Mouse (Mus musculus) heart, embryonic 10.5 days (tissue): ENCODE measurements around the gene Slc35g3. TPM values are rescaled to one million over a fixed set of nuclear protein-coding genes. Genes with fewer than 3 reads are reported as not detected.
A peak's percentile ranks its signal among the peaks of the same experiment; 100 is the strongest.

ENCODE experiments used
- DNase-seq: peaks from one replicate; pipeline ENCODE4 v3.0.0-alpha.2; 2017; ENCODE audit warnings: low spot score
- H3K27ac ChIP-seq: fragments of 300-500 bp; sonication (generic); 2 replicates; pipeline ENCODE4 v1.5.1; 2016; ENCODE audit warnings: mild to moderate bottlenecking
- H3K27me3 ChIP-seq: fragments of 300-500 bp; sonication (generic); 2 replicates; pipeline ENCODE4 v1.6.1; 2016; ENCODE audit warnings: mild to moderate bottlenecking; ENCODE audit not compliant: poor library complexity, insufficient read depth, severe bottlenecking
- H3K36me3 ChIP-seq: fragments of 300-500 bp; sonication (generic); 2 replicates; pipeline ENCODE4 v1.6.1; 2016; ENCODE audit warnings: mild to moderate bottlenecking, moderate library complexity
- H3K4me1 ChIP-seq: fragments of 300-500 bp; sonication (generic); 2 replicates; pipeline ENCODE4 v1.6.1; 2016; ENCODE audit warnings: mild to moderate bottlenecking
- H3K4me3 ChIP-seq: fragments of 300-500 bp; sonication (generic); 2 replicates; pipeline ENCODE4 v1.5.1; 2016; ENCODE audit warnings: mild to moderate bottlenecking, moderate library complexity
- H3K9me3 ChIP-seq: fragments of 300-500 bp; sonication (generic); 2 replicates; pipeline ENCODE4 v1.6.1; 2016; ENCODE audit warnings: mild to moderate bottlenecking, moderate library complexity
- WGBS: fragments of 180-500 bp; shearing (Covaris S2); methylation state at CpG from one replicate; pipeline ENCODE4 v1.1.7; 2016; 5-methylcytosine and 5-hydroxymethylcytosine counted together
- polyA plus RNA-seq: library from polyadenylated mRNA; unstranded; fragments of >200 nt; fragmentation: Nextera tagmentation; extraction: Ambion mirVana; gene quantifications from 2 replicates; pipeline ENCODE4 v1.2.1, GENCODE M21; 2016

The Slc35g3 gene
- polyA plus RNA-seq: 0.16 TPM in 1 of 2 replicates, not detected in the other

GRCm38 (mm10) chr11:69761868-69762267, at the start of gene Slc35g3:
TSS of gene Slc35g3 (minus strand) at chr11:69761968.
- Histone ChIP-seq H3K27ac (peak within 1 kb of the TSS; percentile 97; the same call in 1 of the 2 replicates), H3K36me3 (no peaks in the 10 kb centered on the region), H3K4me1 (peaks cover 43% of the 10 kb centered on the region), H3K4me3 (no peak within 1 kb of the TSS), H3K27me3 (no peaks in the 10 kb centered on the region), H3K9me3 (no peaks in the 10 kb centered on the region)
- DNase-seq: peak; percentile 39
- WGBS: 68% methylated on average over 1 of the region's 1 CpGs

GRCm38 (mm10) chr11:69810280-69810679, 48.5 kb upstream of the Slc35g3 start:
- H3K9me3 ChIP-seq: 0 out of 2 replicates have a peak, but pooled peaks cover 3% of the 10 kb centered on the region
- H3K4me3 ChIP-seq: no peak overlapping the region
- peaks cover 41% of the 10 kb centered on the region for H3K27me3 ChIP-seq
- no peak for DNase-seq
- no peak overlapping the region for H3K27ac ChIP-seq
- H3K36me3 ChIP-seq: no peaks in the 10 kb centered on the region
- peaks cover 3% of the 10 kb centered on the region; the same call in 1 of the 2 replicates for H3K4me1 ChIP-seq

- Histone ChIP-seq H3K27me3 (peaks cover 57% of the 10 kb centered on the region), H3K36me3 (no peaks in the 10 kb centered on the region), H3K9me3 (0 out of 2 replicates have a peak, but pooled peaks cover 3% of the 10 kb centered on the region), H3K4me3 (no peak overlapping the region), H3K4me1 (peaks cover 29% of the 10 kb centered on the region), H3K27ac (no peak overlapping the region)
- WGBS: 77% methylated on average over 2 of the region's 2 CpGs
- DNase-seq: no peak
Observed at GRCm38 (mm10) chr11:69807641-69808040, 45.9 kb upstream of the Slc35g3 start.

- peaks cover 70% of the 10 kb centered on the region for H3K27me3 ChIP-seq
- 69% methylated on average over 4 of the region's 4 CpGs for WGBS
Observed at GRCm38 (mm10) chr11:69806378-69806777, 44.6 kb upstream of the Slc35g3 start.

GRCm38 (mm10) chr11:69804972-69805909, 43.5 kb upstream of the Slc35g3 start, which contains the start of gene Tmem102:
TSS of gene Tmem102 (minus strand) at chr11:69805624.
- Histone ChIP-seq H3K4me1 (peaks cover 53% of the 10 kb centered on the region), H3K4me3 (peak within 1 kb of the TSS; percentile 71), H3K36me3 (no peaks in the 10 kb centered on the region), H3K9me3 (0 out of 2 replicates have a peak, but pooled peaks cover 3% of the 10 kb centered on the region), H3K27ac (no peak within 1 kb of the TSS; the same call in 1 of the 2 replicates), H3K27me3 (peaks cover 72% of the 10 kb centered on the region)
- WGBS: 8% methylated on average over 29 of the region's 29 CpGs
- DNase-seq: no peak

More at GRCm38 (mm10) chr11:69806378-69806777, 44.6 kb upstream of the Slc35g3 start:
- 0 out of 2 replicates have a peak, but pooled peaks cover 3% of the 10 kb centered on the region for H3K9me3 ChIP-seq
- H3K36me3 ChIP-seq: no peaks in the 10 kb centered on the region
- H3K4me1 ChIP-seq: peaks cover 42% of the 10 kb centered on the region
- DNase-seq: no peak
- no peak overlapping the region for H3K4me3 ChIP-seq
- H3K27ac ChIP-seq: no peak overlapping the region

GRCm38 (mm10) chr11:69804652-69804940, 42.8 kb upstream of the Slc35g3 start:
- no peak for DNase-seq
- H3K4me1 ChIP-seq: peaks cover 60% of the 10 kb centered on the region
- H3K9me3 ChIP-seq: 0 out of 2 replicates have a peak, but pooled peaks cover 3% of the 10 kb centered on the region
- 6% methylated on average over 12 of the region's 12 CpGs for WGBS
- H3K4me3 ChIP-seq: peak overlapping the region; percentile 71
- H3K36me3 ChIP-seq: no peaks in the 10 kb centered on the region
- H3K27ac ChIP-seq: no peak overlapping the region
- peaks cover 78% of the 10 kb centered on the region for H3K27me3 ChIP-seq

- H3K36me3 ChIP-seq: no peaks in the 10 kb centered on the region
- peaks cover 66% of the 10 kb centered on the region for H3K4me1 ChIP-seq
- DNase-seq: peak; percentile 91
- H3K27me3 ChIP-seq: peaks cover 84% of the 10 kb centered on the region
- 0 out of 2 replicates have a peak, but pooled peaks cover 3% of the 10 kb centered on the region for H3K9me3 ChIP-seq
- peak overlapping the region; percentile 83 for H3K27ac ChIP-seq
- under 1% methylated on average over 60 of the region's 60 CpGs for WGBS
- peak overlapping the region; percentile 71 for H3K4me3 ChIP-seq
Observed at GRCm38 (mm10) chr11:69803786-69804651, 42.3 kb upstream of the Slc35g3 start.

- Histone ChIP-seq H3K9me3 (0 out of 2 replicates have a peak, but pooled peaks cover 3% of the 10 kb centered on the region), H3K4me1 (peaks cover 68% of the 10 kb centered on the region), H3K27me3 (peaks cover 91% of the 10 kb centered on the region), H3K36me3 (no peaks in the 10 kb centered on the region), H3K27ac (peak overlapping the region; percentile 83), H3K4me3 (peak overlapping the region; percentile 71)
- DNase-seq: no peak
- WGBS: 3% methylated on average over 12 of the region's 12 CpGs
Observed at GRCm38 (mm10) chr11:69803328-69803727, 41.6 kb upstream of the Slc35g3 start.

- Histone ChIP-seq H3K27ac (peak overlapping the region; percentile 81), H3K9me3 (0 out of 2 replicates have a peak, but pooled peaks cover 3% of the 10 kb centered on the region), H3K27me3 (peaks cover 95% of the 10 kb centered on the region), H3K4me1 (peaks cover 71% of the 10 kb centered on the region), H3K4me3 (peak overlapping the region; percentile 71), H3K36me3 (no peaks in the 10 kb centered on the region)
- under 1% methylated on average over 33 of the region's 33 CpGs for WGBS
- peak; percentile 85 for DNase-seq
Observed at GRCm38 (mm10) chr11:69802648-69803105, 40.9 kb upstream of the Slc35g3 start.

GRCm38 (mm10) chr11:69801379-69801977, 39.7 kb upstream of the Slc35g3 start, which contains the start of gene Fgf11:
TSS of gene Fgf11 (minus strand) at chr11:69801857.
- no peaks in the 10 kb centered on the region for H3K36me3 ChIP-seq
- peak within 1 kb of the TSS; percentile 71 for H3K4me3 ChIP-seq
- DNase-seq: no peak
- 2% methylated on average over 33 of the region's 33 CpGs for WGBS
- 0 out of 2 replicates have a peak, but pooled peaks cover under 1% of the 10 kb centered on the region for H3K9me3 ChIP-seq
- peak within 1 kb of the TSS; percentile 94 for H3K27ac ChIP-seq
- H3K4me1 ChIP-seq: peaks cover 71% of the 10 kb centered on the region
- peaks cover 96% of the 10 kb centered on the region for H3K27me3 ChIP-seq

- peak; percentile 88 for DNase-seq
- Histone ChIP-seq H3K4me1 (peaks cover 76% of the 10 kb centered on the region), H3K27me3 (peaks cover 90% of the 10 kb centered on the region), H3K9me3 (no peaks in the 10 kb centered on the region), H3K36me3 (no peaks in the 10 kb centered on the region), H3K4me3 (peak overlapping the region; percentile 71), H3K27ac (peak overlapping the region; percentile 94)
- 1% methylated on average over 36 of the region's 36 CpGs for WGBS
Observed at GRCm38 (mm10) chr11:69800392-69801197, 38.8 kb upstream of the Slc35g3 start.
